Mouse (Mus musculus) cortical plate, adult 2 months (tissue): Measurements from ENCODE around the gene Sytl3.

ENCODE experiments used
- CTCF ChIP-seq: fragments of 200-500 bp; IDR thresholded peaks from 2 replicates; pipeline ENCODE4 v1.5.1; 2011; ENCODE audit warnings: mild to moderate bottlenecking, control low read depth, low read length; ENCODE audit not compliant: insufficient read depth; ENCODE audit errors: extremely low read depth
- POLR2A ChIP-seq: fragments of 200-500 bp; IDR thresholded peaks from 2 replicates; pipeline ENCODE4 v1.6.1; 2011; ENCODE audit warnings: mild to moderate bottlenecking, low read length, control low read depth; ENCODE audit not compliant: insufficient read depth; ENCODE audit errors: extremely low read depth

DNA sequence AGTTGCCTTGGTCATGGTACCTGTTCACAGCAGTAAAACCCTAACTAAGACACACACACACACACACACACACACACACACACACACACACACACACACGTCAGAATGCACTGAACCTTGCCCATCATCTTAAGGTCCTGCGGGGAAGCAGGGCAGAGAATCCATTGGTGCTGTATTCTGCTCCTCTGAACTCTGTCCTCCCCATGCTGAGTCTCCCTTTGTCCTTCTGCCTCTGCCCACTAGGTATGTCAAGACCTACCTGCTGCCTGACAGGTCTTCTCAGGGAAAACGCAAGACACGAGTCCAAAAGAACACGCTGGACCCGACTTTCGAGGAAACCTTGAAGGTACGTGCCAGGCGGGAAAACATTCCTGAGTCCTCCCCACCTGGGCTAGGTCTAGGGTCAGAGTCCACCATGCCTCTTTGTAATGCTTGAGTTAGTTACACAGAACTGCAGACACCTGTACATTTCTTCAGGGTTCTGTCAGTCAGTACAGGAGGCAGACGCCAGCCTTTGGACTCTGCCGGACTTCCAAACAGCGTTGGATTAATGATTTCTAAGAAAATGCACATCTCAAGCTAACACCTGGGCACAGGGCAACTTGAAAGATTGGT is 69.2 kb downstream of the Sytl3 start:
- no peak for TF ChIP-seq POLR2A
- TF ChIP-seq CTCF: no peak
